Mouse (Mus musculus): ENCODE measurements around the gene Sipa1l3.

Sipa1l3 gene

DNA sequence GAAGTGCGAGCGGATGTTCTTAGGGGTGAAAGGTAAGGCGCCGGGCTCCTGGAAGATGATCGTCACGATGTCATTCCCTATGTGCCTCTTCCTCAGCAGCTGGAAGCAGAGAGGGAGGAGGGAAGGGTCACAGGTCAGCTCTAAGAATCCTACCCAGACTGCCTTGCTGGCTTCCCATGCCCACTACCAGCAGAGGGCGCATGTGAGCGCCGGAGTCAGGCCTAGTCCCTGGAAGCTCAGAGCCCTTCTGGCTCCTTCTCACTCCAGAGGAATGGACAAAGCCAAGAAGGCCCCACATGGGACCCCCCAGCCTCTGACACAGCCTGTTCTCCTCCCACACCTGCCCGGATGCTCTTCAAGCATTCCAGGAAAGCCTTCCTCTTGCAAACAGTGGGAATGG, 135.2 kb downstream of the Sipa1l3 start:
- DNase-seq (ENCODE audit: extremely low spot score, low spot score): peak; percentile 93

DNA sequence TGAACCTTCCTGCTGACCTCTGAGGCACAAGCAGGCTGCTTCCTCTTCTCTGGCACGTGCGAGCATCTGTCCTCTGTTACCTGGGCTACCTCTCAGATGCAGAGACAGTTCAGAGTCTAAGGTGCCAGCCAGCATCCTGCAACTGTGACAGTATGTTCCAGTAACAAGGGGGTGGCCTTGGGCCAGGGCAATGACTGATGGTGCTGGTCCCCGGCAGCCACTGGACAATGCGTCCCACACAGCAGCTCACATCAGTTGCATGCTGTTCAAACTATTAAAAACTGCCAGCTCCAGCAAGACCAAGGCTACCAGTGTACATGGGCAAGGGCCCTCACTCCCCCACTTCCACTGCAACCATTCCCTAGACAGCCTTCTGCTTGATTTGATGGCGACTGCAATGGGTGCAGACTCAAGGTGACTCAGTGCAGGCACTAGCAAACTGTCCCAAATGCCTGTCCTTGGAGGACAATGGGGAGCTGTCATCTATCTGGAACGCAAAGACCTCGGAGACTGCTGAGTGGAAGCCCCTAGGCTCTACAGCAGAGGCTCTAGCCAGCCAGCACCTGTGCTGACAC, 136.9 kb downstream of the Sipa1l3 start:
- DNase-seq (ENCODE audit: extremely low spot score, low spot score): no peak

- no peak for DNase-seq (ENCODE audit: extremely low spot score, low spot score)
Measured at GRCm38 (mm10) chr7:29374054-29374453, 144.4 kb downstream of the Sipa1l3 start.

- no peak for DNase-seq (ENCODE audit: extremely low spot score, low spot score)
Measured at GRCm38 (mm10) chr7:29372123-29372522, 146.3 kb downstream of the Sipa1l3 start.

DNA sequence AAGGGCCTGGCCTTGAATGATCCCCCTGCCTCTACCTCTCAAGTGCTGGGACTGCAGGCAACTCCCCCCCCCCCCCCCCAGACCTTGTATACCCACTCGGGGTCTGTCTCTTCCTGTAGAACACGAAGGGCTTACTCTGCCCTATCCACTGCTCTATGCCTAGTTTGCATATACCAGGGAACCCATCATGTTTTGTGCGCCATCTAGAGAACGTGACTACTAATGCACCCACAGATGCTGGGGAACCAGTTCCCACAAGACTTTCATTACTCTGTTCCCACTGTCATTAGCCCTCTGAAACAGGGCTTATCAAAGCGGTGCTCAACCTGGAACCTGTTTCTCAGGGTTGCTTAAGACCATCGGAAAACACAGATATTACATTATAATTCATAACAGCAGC, 148.4 kb downstream of the Sipa1l3 start:
- no peak for DNase-seq (ENCODE audit: extremely low spot score, low spot score)

GRCm38 (mm10) chr7:29368004-29368320, 150.5 kb downstream of the Sipa1l3 start:
- DNase-seq (ENCODE audit: extremely low spot score, low spot score): no peak

GRCm38 (mm10) chr7:29367166-29368003, 151.1 kb downstream of the Sipa1l3 start:
- no peak for DNase-seq (ENCODE audit: extremely low spot score, low spot score)

- DNase-seq (ENCODE audit: extremely low spot score, low spot score): peak; percentile 30
Measured at GRCm38 (mm10) chr7:29364052-29364451, 154.4 kb downstream of the Sipa1l3 start.

GRCm38 (mm10) chr7:29361497-29361896, 156.9 kb downstream of the Sipa1l3 start:
- DNase-seq (ENCODE audit: extremely low spot score, low spot score): no peak

DNA sequence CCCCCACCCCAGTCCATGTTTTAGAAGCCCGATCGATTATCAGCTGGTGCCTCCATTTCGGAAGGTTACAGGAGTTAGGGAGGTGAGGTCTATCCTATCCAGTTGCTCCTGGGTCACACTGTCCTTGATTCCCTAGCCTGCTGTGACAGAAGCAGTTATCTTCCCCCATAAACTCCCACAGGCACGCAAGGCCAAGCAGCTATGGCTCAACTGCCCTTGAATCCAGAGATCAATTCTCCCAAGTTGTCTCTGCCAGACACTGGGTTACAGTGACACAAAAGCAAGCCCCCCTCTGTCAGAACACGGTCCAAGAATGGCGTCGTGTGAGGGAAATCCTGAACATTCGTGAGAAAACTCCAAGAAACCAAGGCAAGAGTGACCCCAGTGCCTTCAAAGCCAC, 163.0 kb downstream of the Sipa1l3 start:
- no peak for DNase-seq (ENCODE audit: extremely low spot score, low spot score)

- DNase-seq (ENCODE audit: extremely low spot score, low spot score): no peak
Measured at GRCm38 (mm10) chr7:29354161-29354560, 164.3 kb downstream of the Sipa1l3 start.

GRCm38 (mm10) chr7:29352246-29352645, 166.2 kb downstream of the Sipa1l3 start:
- DNase-seq (ENCODE audit: extremely low spot score, low spot score): no peak

GRCm38 (mm10) chr7:29350489-29350888, 168.0 kb downstream of the Sipa1l3 start:
- no peak for DNase-seq (ENCODE audit: extremely low spot score, low spot score)

- no peak for DNase-seq (ENCODE audit: extremely low spot score, low spot score)
Measured at GRCm38 (mm10) chr7:29346212-29346611, 172.2 kb downstream of the Sipa1l3 start.

GRCm38 (mm10) chr7:29345534-29345933, 172.9 kb downstream of the Sipa1l3 start:
- DNase-seq (ENCODE audit: extremely low spot score, low spot score): no peak

DNA sequence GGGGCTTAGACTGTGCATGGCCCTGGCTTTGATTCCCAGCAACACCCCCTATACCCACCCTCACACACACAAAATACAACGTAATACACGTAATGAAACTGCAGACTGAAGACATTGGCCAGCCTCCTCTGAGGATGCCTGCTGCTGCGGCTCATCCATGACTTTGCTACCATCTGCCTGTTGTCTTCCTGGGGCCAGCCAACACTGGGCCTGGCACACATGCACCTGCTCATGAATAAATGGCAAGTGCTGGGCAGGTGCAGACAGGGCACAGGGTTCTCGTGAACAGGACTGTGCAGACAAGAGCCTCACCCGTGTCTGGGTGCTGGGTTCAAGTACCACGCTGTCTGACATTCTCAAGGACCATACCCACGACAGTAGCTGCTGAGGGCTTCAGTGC, 174.7 kb downstream of the Sipa1l3 start:
- DNase-seq (ENCODE audit: extremely low spot score, low spot score): no peak

DNA sequence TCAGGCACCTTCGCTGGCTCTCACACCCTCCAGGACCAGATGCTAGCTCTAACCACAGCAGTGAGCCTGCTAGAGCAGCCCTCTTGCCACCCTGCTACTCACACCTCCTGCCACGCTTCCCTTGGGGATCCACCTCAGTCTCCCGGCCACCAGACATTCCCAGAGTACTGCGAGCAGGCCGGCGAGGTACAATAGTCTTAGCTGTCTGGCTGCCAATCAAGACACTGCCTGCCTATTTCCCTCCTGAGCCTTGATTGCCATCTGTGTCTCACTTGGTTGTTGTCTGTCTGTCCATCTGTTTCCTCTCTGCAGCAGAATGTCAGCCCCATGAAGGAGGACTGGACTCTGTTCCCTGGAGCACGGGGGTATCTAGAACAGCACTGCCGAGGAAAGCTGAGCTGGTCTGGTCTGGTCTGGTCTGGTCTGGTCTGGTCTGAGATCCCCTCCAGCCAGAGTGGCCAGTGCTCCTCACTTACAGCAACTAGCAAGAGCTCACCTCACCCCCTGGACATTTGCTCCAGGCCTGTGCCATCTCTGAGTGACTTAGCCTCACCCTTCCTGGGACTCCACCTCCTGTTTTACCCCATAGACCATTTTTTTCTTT, 175.8 kb downstream of the Sipa1l3 start:
- no peak for DNase-seq (ENCODE audit: extremely low spot score, low spot score)

DNA sequence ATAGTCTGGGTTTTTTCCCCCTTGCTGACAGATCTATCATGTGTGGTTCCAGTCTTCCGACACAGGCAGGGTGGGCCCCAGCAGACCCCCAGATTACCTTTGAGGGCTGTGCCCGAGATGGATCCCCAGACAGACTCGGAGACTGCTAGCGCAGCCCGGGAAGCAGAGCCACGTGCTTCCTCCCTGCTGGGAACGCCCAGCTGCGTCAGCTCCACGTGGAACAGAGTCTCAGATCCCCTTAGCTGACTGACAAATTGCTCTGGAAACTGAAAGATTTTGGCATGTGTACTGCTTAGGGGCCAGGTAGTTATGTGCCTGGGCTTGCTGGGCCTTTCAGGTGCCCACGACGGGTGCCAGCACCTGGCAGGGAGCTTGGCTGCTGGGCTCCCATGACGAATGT, 176.7 kb downstream of the Sipa1l3 start:
- no peak for DNase-seq (ENCODE audit: extremely low spot score, low spot score)

GRCm38 (mm10) chr7:29340838-29341237, 177.6 kb downstream of the Sipa1l3 start:
- no peak for DNase-seq (ENCODE audit: extremely low spot score, low spot score)

- no peak for DNase-seq (ENCODE audit: extremely low spot score, low spot score)
Measured at GRCm38 (mm10) chr7:29340247-29340646, 178.2 kb downstream of the Sipa1l3 start.

GRCm38 (mm10) chr7:29338984-29339679, 179.3 kb downstream of the Sipa1l3 start:
- no peak for DNase-seq (ENCODE audit: extremely low spot score, low spot score)

- DNase-seq (ENCODE audit: extremely low spot score, low spot score): no peak
Measured at GRCm38 (mm10) chr7:29338351-29338919, 180.0 kb downstream of the Sipa1l3 start.

All from neural tube, embryonic 10.5 days (tissue).